Mouse (Mus musculus) mouse embryonic stem cell (cell line): ENCODE measurements around the gene Atad1.
"Not testable (repeated sequence)": the region's sequence is repeated elsewhere in the genome, so short reads cannot be mapped to it uniquely, and the experiment has no call there.

ENCODE experiments used
- in situ Hi-C, 2 experiments: fragments of 300-500 bp; cut with MboI; formaldehyde crosslinking; loops; 1 replicate in 1 of 2; 3 replicates in 1 of 2; pipeline ENCODE4 v1.14.3; 2019 to 2020; ENCODE audit warnings: low sequenced_read_pairs in 2 of 2, low pct_unique_long_range_greater_than_20kb in 1 of 2, mixed read lengths in 1 of 2; ENCODE audit not compliant: unreplicated experiment in 1 of 2

Gene Atad1

GRCm38 (mm10) chr19:32739686-32740085 is at the start of gene Atad1:
TSS of gene Atad1 (minus strand) at chr19:32739786.
- in situ Hi-C loops, result no loop called here

DNA sequence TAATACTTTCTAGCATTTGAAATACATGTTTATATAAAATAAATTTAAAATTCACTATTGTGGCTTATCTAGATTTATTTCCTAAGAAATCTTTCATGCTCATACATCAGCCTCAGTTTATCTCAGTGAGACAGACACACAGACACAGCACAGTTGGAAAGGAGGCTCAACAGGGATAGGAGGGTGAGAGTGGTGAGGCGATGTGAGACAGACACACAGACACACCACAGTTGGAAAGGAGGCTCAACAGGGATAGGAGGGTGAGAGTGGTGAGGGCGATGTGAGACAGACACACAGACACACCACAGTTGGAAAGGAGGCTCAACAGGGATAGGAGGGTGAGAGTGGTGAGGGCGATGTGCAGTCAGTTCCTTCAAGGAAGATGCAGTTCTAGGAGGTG is 48.4 kb upstream of the Atad1 start:
- in situ Hi-C loops, result not testable (repeated sequence)

- in situ Hi-C loops, result not testable (repeated sequence)
These were observed 47.8 kb upstream of the Atad1 start for GRCm38 (mm10) chr19:32787388-32787787.

DNA sequence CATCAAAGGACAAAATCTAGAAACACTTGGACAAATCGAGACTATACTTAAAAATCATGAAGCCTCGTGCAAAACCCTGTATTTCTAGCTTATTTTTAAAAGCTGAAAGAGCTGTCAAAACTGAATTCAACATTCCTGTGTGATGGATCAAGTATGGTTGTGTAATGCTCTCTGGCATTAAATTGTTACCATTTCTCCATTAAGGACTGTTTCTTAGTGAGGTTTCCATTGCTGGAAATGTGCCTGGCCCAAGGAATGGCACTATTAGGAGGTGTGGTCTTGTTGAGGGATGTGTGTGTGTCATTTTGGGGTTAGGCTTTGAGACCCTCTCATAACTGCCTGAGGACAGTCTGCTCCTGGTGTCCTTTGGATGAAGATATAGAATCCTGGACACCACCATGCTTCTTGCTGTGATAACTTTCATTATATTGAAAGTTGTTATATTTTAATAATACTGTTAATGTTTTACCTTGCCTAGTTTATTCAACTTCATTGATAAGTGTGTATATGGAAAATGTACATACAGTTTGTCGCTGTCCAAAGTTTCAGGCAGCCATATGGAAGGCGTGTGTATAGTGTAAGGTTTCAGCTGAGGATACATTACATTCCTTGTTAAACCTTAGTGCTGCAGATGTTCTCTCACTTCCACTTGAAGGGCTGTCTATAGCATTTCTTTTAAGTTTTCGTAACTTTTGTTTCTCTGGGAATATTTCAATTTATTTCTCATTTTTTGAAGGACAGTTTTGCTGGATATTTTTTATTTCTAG is 41.9 kb upstream of the Atad1 start:
- in situ Hi-C loops, result no loop called here

GRCm38 (mm10) chr19:32779131-32779530 is 39.5 kb upstream of the Atad1 start:
- in situ Hi-C loops, result no loop called here

GRCm38 (mm10) chr19:32778411-32778810 is 38.8 kb upstream of the Atad1 start:
- in situ Hi-C loops, result no loop called here

- in situ Hi-C loops, result no loop called here
These were observed 22.9 kb upstream of the Atad1 start for GRCm38 (mm10) chr19:32762493-32762892.

DNA sequence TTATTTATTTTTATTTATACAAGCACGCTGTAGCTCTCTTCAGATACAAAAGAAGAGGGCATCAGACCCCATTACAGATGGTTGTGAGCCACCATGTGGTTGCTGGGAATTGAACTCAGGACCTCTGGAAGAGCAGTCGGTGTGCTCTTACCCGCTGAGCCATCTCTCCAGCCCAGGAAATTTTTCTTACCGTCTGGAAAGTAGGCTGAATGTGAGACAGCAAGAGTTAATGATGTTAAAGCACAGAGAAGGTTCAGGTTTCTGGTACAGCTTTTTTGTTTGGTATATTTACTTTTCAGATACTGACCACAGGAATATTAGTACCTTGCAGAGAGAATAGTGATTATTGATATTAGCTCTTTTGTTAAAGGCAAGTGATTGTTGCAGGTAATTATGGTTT is 21.6 kb upstream of the Atad1 start:
- in situ Hi-C loops, result no loop called here

- in situ Hi-C loops, result no loop called here
These were observed 20.9 kb upstream of the Atad1 start for GRCm38 (mm10) chr19:32760499-32760898.

- in situ Hi-C loops, result loop anchor here (5.0 kb wide), 1 partner anchor 37 kb away; no protein-coding TSS in a partner anchor
These were observed 19.9 kb upstream of the Atad1 start for GRCm38 (mm10) chr19:32759357-32760024.

DNA sequence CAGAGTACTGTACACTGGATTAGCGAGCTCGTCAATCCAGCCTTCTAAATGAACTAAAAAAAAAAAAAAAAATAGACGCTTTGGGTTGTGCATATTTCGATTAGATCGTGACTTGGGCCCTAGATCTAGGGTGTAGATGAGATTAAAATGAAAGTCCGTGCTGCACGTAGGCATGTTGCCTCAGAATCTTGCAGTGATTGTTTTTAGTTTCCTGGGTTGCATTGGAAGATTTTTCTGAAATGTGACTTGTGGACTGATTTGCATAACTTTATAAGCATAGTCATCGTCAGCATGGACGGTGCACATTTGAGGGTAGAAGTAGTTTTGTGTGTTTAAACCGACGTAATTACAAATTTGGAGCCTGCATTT is 19.2 kb upstream of the Atad1 start:
- in situ Hi-C loops, result loop anchor here (5.0 kb wide), 1 partner anchor 36 kb away; no protein-coding TSS in a partner anchor

- in situ Hi-C loops, result loop anchor here (5.0 kb wide), 1 partner anchor 36 kb away; no protein-coding TSS in a partner anchor
These were observed 18.5 kb upstream of the Atad1 start for GRCm38 (mm10) chr19:32757831-32758792.

- in situ Hi-C loops, result loop anchor here (5.0 kb wide), 1 partner anchor 35 kb away; no protein-coding TSS in a partner anchor
These were observed 17.5 kb upstream of the Atad1 start, which contains the start of gene Pten for GRCm38 (mm10) chr19:32756900-32757725. TSS of gene Pten (plus strand) at chr19:32757497.

DNA sequence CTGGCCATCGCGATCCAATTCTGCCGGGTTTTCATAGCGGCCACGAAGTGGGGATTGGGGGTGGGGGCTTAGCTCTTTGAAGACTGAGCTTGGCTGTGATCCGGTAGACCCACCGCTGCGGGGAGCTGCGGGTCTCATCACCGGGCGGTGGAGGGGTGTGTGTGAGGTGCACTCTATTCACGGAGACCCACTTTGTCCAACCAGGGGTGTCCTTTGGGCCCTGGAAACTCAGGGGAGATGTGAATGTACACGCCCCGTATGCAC is 17.0 kb upstream of the Atad1 start:
- in situ Hi-C loops, result loop anchor here (5.0 kb wide), 1 partner anchor 34 kb away; no protein-coding TSS in a partner anchor

GRCm38 (mm10) chr19:32755792-32756635 is 16.4 kb upstream of the Atad1 start:
- in situ Hi-C loops, result loop anchor here (5.0 kb wide), 1 partner anchor 34 kb away; no protein-coding TSS in a partner anchor

GRCm38 (mm10) chr19:32755104-32755791 is 15.7 kb upstream of the Atad1 start:
- in situ Hi-C loops, result loop anchor here (5.0 kb wide), 1 partner anchor 33 kb away; no protein-coding TSS in a partner anchor
